Mouse (Mus musculus): ENCODE data around the gene Mafg.
"Not testable (repeated sequence)": the region's sequence is repeated elsewhere in the genome, so short reads cannot be mapped to it uniquely, and the experiment has no call there.

The Mafg gene

DNA sequence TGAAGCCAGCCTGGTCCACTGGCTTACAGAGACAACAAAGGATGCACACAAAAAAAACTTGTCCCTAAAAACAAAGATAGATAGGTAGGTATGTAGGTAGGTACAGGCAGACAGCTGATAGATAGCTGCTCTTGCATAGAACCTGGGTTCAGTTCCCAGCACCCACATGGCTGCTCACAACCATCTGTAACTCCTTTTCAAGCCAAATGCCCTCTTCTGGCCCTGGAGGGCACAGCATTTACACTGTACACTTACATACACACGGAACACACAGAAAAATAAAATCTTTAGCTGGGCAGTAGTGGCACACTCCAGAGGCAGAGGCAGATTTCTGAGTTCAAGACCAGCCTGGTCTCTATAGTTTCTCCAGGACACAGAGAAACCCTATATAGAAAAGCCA, 49.5 kb downstream of the Mafg start:
- no peak for DNase-seq

GRCm38 (mm10) chr11:120582982-120583293, 50.5 kb downstream of the Mafg start:
- DNase-seq, result not testable (repeated sequence)

DNA sequence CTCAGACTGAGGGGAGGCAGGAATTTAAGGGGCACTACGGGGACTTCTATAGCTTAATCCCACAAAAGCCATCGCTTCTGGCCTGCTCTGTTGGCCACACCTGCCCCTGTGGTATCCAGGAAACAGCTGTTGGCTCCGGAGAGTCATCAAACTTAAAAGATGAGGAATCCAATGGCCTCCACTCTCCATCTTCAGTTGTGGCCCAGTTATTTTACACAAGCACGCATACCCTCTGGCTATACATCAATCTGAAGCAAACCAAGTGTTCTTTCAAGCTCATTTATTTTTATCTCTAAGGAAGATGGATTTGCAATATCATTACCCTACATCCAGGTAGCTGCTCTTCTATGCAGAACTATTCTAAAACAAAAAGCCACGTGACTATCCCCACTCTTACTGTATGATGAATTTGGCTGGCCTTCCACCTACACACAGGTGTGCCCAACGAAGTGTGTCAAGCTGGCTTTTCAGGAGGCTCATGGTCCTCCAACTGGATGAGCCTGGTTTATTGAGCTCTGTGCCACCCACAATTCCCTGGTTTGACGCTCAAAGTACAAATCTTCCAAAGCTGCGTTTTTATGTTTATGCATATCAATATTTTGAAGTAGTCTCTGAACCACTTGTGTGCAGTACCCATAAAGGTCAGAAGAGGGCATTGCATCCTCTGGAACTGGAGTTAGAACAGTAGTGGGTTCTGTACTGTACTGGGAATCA, 51.0 kb downstream of the Mafg start:
- DNase-seq, result peak; percentile 58

- peak; percentile 90 for DNase-seq
Observed at GRCm38 (mm10) chr11:120581490-120582267, 51.7 kb downstream of the Mafg start, which contains the start of gene Arhgdia. Gene Arhgdia (minus strand): TSS chr11:120581624.

- peak; percentile 60 for DNase-seq
Observed at GRCm38 (mm10) chr11:120580871-120581331, 52.5 kb downstream of the Mafg start.

DNA sequence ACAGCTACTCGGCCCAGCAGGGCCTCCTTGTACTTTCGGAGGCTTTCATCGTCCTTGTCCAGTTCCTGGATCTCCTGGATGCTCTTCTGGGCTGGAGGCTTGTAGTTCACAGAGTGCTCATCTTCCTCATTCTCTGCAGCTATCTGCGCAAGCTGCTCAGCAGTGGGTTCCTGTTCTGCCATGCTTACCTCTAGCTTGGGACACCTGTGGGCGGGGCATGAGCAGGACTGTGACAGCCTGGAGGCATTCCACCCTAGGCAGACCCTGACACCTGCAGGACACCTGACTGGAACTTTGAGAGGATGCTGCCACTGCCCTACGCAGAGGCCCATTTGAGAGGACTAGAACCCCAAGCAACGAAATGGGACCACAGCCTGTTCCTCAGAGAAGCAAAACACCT, 53.2 kb downstream of the Mafg start:
- no peak for DNase-seq

DNA sequence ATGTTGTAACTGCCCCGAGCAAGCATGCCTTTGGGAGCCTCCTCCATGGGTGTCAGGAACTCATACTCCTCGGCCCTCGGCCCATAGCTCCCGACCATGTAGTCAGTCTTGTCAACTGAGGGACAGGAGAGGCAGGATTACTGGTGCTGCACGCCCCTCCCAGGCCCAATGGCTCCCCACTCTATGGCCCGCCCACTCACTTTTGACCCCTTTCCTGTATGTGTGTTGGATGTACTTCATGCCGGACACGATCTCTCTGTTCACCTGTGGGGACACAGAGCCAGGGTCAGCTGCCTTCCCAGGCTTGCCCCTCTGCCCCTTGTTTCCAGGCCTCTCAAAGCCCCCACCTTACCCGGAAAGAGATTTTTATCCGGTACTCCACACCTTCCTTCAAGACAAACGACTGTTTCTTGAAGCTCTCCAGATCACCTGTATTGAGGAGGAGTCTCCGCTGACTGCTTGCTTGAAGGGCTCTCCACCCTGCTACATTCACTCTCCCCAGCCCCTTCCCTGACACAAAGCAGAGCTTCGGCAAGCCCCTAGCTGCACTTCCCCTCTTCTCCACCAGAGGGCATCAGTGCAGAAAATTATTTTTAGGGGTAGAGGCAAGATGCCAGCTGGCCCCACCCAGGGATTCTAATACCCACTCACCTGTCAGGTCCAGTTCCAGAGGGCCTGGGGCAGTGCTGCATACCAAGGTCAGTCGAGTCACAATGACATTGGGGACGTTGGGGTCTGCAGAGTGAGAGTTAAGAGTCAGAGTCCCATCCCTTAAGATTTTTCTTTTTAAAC, 53.9 kb downstream of the Mafg start:
- DNase-seq, result peak; percentile 86

DNA sequence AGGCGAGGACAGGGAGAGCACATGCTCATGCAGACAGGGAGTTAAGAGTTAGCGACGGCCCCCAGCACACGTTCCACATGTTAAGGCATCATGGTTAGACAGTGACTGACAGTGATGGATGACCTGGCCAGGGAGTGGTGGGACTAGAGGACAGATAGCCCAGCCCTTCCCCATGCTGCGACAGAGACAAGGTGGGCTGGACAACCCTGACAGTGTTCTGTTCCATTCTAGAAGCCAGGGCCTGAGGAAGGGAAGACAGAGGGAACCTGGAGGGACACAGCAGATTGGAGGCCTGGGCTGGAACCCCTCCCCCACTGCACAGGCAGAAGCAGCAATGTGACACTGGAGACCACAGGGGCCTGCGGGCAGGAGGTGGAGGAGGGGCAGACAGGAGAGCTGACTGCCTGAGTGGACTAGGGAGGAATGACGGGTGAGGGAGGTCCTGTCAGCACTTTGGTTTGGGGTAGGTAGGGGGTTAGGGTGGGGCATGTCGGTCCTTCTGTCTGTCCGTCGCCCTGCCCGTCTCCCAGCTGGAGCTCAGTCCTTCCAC, 54.6 kb downstream of the Mafg start:
- DNase-seq, result no peak

DNA sequence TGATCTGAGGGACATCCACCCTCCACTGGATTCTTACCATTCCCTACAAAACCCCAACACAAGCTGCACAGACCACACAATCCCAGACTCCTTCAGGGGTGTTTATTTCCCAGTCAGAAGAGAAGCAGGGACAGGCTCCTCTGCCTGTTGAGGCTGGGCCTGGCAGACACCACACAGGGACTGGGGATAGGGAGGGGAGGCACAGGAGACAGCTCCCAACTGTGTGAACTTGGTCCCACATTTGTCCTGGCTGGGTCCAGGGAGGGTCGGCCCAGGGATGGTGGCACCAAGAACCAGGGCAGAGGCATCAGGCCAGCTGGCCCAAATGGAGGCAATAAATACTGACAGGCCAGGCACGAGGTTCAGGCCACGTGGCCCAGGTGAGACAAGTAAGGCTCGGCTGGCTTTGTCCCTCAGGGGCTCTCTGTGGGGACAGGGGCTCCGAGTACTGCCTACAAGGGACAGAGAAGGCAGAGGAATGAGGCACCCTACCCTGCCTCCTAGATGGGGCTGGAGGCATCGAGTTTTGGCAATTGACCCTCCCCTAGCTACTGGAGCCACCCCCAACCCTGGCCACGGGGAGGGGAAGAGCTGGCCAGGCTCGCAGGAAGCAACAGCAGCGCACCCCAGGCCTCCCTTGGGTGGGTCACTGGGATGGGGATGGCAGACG, 55.2 kb downstream of the Mafg start:
- DNase-seq, result no peak

- DNase-seq, result no peak
Observed at GRCm38 (mm10) chr11:120577211-120578023, 56.0 kb downstream of the Mafg start.

DNA sequence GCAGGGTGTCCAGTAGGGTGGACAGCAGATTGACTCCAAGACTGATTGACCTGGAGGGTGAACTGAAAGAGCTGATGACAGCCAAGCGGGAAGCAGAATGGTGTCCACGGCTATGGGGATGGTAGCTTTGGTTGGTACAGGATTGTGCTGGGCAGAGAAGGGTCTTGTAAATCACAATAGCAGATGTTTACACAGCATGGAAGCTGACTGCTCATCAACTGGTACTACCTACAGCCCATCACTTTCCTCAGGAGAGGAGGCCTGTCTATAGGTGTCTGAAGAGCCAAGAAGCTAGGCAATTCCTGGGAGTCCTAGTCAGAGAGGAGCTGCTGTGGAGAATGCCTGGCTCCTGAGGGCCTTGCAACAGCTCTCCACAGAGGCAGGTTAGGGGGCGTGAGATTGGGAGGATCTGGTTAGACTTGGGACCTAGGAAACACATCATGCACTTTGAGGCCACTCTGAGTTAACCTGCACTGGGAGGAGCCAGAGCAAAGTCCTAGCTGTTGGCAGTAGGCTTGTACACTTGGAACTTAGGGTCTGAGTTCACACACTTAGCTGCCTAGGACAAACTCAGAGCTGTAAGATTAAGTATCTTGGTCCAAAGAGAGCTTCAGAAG, 56.9 kb downstream of the Mafg start:
- no peak for DNase-seq

DNA sequence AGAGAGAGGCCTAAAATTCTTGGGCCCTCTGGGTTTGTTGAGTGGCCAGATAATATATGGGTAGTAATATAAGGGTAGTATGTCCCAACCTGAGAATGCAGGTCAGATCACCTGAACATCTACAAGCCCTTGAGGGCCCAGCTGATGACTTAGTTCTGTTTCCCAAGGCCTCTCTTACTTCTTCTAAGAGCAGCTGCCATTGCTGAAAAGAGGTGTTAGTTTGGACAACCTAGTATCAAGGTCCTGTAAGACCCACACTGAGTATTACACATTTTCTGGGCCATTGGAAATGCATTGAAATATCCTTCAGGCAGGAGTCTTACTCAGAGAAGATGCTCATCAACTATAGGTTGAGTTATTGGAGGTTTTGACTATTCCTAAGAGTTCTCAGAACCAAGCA, 57.5 kb downstream of the Mafg start:
- DNase-seq, result no peak

All from lung, postnatal 14 days (tissue).